Mouse (Mus musculus) liver, embryonic 14.5 days (tissue): ENCODE measurements at regions not wholly inside any gene's neighbourhood (a gene's known extent, or its start where the extent isn't known, plus 50 kb on each side); places are given as distances from the start of the nearest gene placed in this dataset.

Experiments
- CTCF ChIP-seq: IDR thresholded peaks from 2 replicates; pipeline ENCODE4 v1.5.1; 2016; ENCODE audit warnings: antibody characterized with exemption, low read depth, control low read depth
- EP300 ChIP-seq: IDR thresholded peaks from 2 replicates; pipeline ENCODE4 v1.6.1; 2016; ENCODE audit warnings: antibody characterized with exemption, low read depth

DNA sequence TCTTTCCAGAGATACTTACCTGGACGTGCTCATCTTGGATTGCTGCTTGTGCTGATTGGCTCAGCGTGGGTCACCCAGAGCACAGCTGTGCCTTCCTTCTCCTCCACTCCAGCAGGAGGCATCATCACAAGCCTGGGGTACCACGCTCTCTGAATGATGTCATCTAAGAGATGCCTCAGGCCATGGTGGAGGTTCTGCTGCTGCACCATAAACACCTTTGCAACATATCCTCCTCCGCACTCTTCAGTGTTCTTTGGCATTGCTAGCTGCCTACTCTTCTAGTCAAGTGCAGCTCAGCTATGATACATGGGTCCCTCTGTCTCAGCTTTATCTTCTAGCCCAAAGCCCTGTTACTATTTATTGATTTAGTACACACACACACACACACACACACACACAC is 110.8 kb downstream of the Emp1 start:
- no peak for TF ChIP-seq EP300
- TF ChIP-seq CTCF = no peak
